Mouse (Mus musculus) kidney, embryonic 15.5 days (tissue): Measurements from ENCODE around the gene Cacna1c. TPM values are rescaled to one million over a fixed set of nuclear protein-coding genes. Genes with fewer than 3 reads are reported as not detected.

Source experiments
- ATAC-seq: fragments of 200-750 bp; cut with Nextera tagmentation; replicated peaks from 2 replicates; pipeline ENCODE4 v1.8.0; 2017; ENCODE audit warnings: moderate TSS enrichment; ENCODE audit not compliant: low FRiP score
- H3K27ac ChIP-seq: fragments of 300-500 bp; sonication (generic); 2 replicates; pipeline ENCODE4 v1.5.1; 2015; ENCODE audit warnings: mild to moderate bottlenecking, inconsistent platforms
- H3K27me3 ChIP-seq: fragments of 300-500 bp; sonication (generic); 2 replicates; pipeline ENCODE4 v1.6.1; 2015; ENCODE audit warnings: inconsistent platforms
- H3K36me3 ChIP-seq: fragments of 300-500 bp; sonication (generic); 2 replicates; pipeline ENCODE4 v1.6.1; 2015; ENCODE audit warnings: inconsistent platforms
- H3K4me1 ChIP-seq: fragments of 300-500 bp; sonication (generic); 2 replicates; pipeline ENCODE4 v1.6.1; 2015; ENCODE audit warnings: inconsistent platforms
- H3K4me2 ChIP-seq: fragments of 300-500 bp; sonication (generic); 2 replicates; pipeline ENCODE4 v1.6.1; 2015; ENCODE audit warnings: moderate library complexity, mild to moderate bottlenecking, inconsistent platforms
- H3K4me3 ChIP-seq: fragments of 300-500 bp; sonication (generic); replicated peaks from 2 replicates; pipeline ENCODE4 v1.5.1; 2015; ENCODE audit warnings: mild to moderate bottlenecking, inconsistent platforms
- H3K9ac ChIP-seq: fragments of 300-500 bp; sonication (generic); 2 replicates; pipeline ENCODE4 v1.6.1; 2015; ENCODE audit warnings: mild to moderate bottlenecking, inconsistent platforms
- H3K9me3 ChIP-seq: fragments of 300-500 bp; sonication (generic); replicated peaks from 2 replicates; pipeline ENCODE4 v1.6.1; 2016; ENCODE audit warnings: inconsistent platforms
- WGBS: fragments of 180-500 bp; shearing (Covaris S2); methylation state at CpG from one replicate; pipeline ENCODE4 v1.1.7; 2015; ENCODE audit warnings: mixed read lengths; 5-methylcytosine and 5-hydroxymethylcytosine counted together
- polyA plus RNA-seq: library from polyadenylated mRNA; unstranded; fragments of >200 nt; fragmentation: Nextera tagmentation; extraction: Ambion mirVana; gene quantifications from 2 replicates; pipeline ENCODE4 v1.2.1, GENCODE M21; 2015

Cacna1c gene
- polyA plus RNA-seq, 1 experiment from 2014 or later, result 2.7 TPM

- Histone ChIP-seq H3K36me3 (no peaks in the 10 kb centered on the region), H3K27ac (no peak overlapping the region), H3K4me2 (no peak overlapping the region), H3K9ac (no peak overlapping the region), H3K27me3 (no peaks in the 10 kb centered on the region), H3K9me3 (no peaks in the 10 kb centered on the region), H3K4me3 (no peak overlapping the region), H3K4me1 (0 out of 2 replicates have a peak, but pooled peaks cover 4% of the 10 kb centered on the region)
- ATAC-seq, result no peak
- 46% methylated on average over 3 of the region's 3 CpGs for WGBS
These were observed 185.3 kb downstream of the Cacna1c start for GRCm38 (mm10) chr6:119010875-119011274.

DNA sequence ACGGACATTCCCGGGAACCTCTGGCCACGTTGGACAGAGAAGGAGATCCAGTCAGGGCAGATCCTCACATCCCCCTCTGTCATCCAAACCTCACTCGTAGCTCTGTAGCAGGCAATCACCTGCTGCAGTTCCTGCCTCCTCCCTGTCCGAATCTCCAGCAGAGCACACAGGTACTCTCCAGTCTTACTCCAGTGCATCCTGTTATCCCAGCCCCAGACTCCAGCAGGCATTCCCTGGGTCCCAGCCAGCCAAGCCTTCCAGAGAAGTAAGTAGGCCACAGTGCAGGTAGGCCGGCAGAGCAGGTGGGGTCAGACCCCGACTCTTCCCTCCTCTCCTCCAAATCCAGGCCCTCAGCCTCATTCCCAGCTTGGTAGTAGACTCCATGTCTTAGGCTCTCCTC is 186.7 kb downstream of the Cacna1c start:
- H3K27me3 ChIP-seq, result no peaks in the 10 kb centered on the region
- ATAC-seq, result no peak
- no peak overlapping the region for H3K9ac ChIP-seq
- 82% methylated on average over 7 of the region's 7 CpGs for WGBS
- H3K36me3 ChIP-seq, result no peaks in the 10 kb centered on the region
- H3K4me2 ChIP-seq, result no peak overlapping the region
- no peaks in the 10 kb centered on the region for H3K9me3 ChIP-seq
- no peaks in the 10 kb centered on the region for H3K4me1 ChIP-seq
- no peak overlapping the region for H3K27ac ChIP-seq
- H3K4me3 ChIP-seq, result no peak overlapping the region

- Histone ChIP-seq H3K27me3 (no peaks in the 10 kb centered on the region), H3K27ac (no peak overlapping the region)
These were observed 187.5 kb downstream of the Cacna1c start for GRCm38 (mm10) chr6:119008638-119009166.

DNA sequence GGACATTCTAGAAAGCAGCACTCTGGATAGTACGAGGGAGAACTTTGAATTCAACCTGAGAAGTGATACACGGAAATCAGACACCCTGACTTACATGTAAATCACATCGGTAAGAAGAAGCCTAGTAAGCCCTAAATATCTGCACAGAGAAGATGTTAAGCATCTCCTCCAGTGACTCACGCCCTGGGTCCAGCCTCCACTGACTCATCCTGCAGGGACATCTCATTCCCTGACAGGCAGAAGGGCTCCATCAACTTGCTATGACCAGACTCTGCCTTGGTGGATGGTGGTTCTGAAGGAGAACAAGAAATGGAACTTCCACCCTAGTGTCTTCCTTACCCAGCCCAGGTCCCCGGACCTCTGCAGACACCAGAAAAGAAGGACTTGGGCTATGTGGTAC is 191.6 kb downstream of the Cacna1c start:
- no peaks in the 10 kb centered on the region for H3K36me3 ChIP-seq
- no peak overlapping the region for H3K9ac ChIP-seq
- H3K4me3 ChIP-seq, result no peak overlapping the region
- no peaks in the 10 kb centered on the region for H3K27me3 ChIP-seq
- peaks cover 5% of the 10 kb centered on the region; the same call in 1 of the 2 replicates for H3K4me1 ChIP-seq
- no peak overlapping the region for H3K27ac ChIP-seq
- no peaks in the 10 kb centered on the region for H3K9me3 ChIP-seq
- H3K4me2 ChIP-seq, result no peak overlapping the region
- ATAC-seq, result no peak
- WGBS, result 82% methylated on average over 5 of the region's 5 CpGs

More at GRCm38 (mm10) chr6:119008638-119009166, 187.5 kb downstream of the Cacna1c start:
- no peak for ATAC-seq
- H3K4me3 ChIP-seq, result no peak overlapping the region
- no peaks in the 10 kb centered on the region for H3K36me3 ChIP-seq
- no peaks in the 10 kb centered on the region for H3K4me1 ChIP-seq
- H3K9me3 ChIP-seq, result no peaks in the 10 kb centered on the region
- no peak overlapping the region for H3K4me2 ChIP-seq
- no peak overlapping the region for H3K9ac ChIP-seq
- WGBS, result 69% methylated on average over 7 of the region's 7 CpGs

DNA sequence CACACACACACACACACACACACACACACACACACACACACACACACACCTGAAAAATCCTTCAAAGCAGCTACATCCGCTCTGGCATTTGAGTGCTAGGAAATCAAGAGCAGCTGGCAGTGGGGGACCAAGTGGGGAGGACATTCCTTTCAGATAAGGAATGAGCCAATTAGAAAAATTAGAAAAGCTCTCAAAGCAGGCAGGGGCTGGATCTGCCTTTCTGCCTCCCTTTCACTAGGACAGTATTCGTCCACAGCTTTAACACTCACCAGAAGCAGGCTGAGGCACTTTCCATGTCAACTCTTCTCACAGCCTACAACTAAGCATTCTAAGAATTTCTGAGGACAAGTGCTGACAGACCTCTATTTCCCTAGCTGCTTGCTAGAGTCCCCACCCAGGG is 194.8 kb downstream of the Cacna1c start:
- no peak overlapping the region for H3K9ac ChIP-seq
- no peak overlapping the region for H3K4me2 ChIP-seq
- H3K27me3 ChIP-seq, result no peaks in the 10 kb centered on the region
- 58% methylated on average over 2 of the region's 2 CpGs for WGBS
- no peak overlapping the region for H3K4me3 ChIP-seq
- H3K4me1 ChIP-seq, result peaks cover 5% of the 10 kb centered on the region; the same call in 1 of the 2 replicates
- H3K9me3 ChIP-seq, result no peaks in the 10 kb centered on the region
- ATAC-seq, result no peak
- H3K36me3 ChIP-seq, result no peaks in the 10 kb centered on the region
- H3K27ac ChIP-seq, result no peak overlapping the region

DNA sequence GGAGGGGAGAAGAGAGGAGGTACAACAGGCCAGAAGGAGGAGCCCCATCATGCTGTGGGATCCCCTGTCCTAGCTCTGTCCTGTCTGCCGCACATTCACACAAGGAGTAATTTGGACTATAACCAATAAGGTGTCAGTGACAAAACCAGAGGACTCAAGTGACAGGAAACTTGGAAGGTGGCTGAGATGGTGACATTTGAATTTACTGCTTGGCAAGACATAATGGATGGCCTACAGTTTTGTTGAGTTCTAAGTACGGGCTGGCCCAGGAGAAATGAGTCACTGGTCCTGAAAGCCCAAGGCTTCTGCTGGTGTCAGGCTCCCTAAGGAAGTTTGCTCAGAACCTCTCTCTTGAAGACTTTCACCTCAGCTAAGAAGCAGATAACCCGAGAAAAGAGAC is 196.0 kb downstream of the Cacna1c start:
- 41% methylated on average over 3 of the region's 3 CpGs for WGBS
- ATAC-seq, result no peak
- no peaks in the 10 kb centered on the region for H3K36me3 ChIP-seq
- H3K9me3 ChIP-seq, result no peaks in the 10 kb centered on the region
- H3K27me3 ChIP-seq, result no peaks in the 10 kb centered on the region
- H3K9ac ChIP-seq, result no peak overlapping the region
- no peak overlapping the region for H3K27ac ChIP-seq
- peaks cover 5% of the 10 kb centered on the region; the same call in 1 of the 2 replicates for H3K4me1 ChIP-seq
- no peak overlapping the region for H3K4me2 ChIP-seq
- no peak overlapping the region for H3K4me3 ChIP-seq

- no peaks in the 10 kb centered on the region for H3K9me3 ChIP-seq
These were observed 196.8 kb downstream of the Cacna1c start for GRCm38 (mm10) chr6:118999329-118999875.

DNA sequence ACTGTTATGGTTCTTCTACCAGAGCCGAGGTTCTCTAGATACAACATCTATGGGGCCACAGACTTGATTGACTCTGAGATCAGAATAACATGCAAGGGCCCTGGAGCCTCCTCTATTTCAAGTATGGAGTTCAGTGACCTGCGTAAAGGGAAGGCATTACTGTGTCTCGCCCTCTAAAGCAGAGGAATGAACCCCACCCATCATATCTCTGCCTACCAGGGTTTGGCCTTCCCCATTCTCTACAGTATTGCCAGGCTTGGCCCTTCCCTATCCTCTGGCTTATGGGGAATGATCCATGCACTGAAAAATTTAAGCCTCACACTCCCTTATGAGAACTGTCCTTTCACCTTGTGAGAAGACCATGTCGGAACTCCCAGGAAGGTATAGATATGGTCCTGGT is 198.8 kb downstream of the Cacna1c start:
- 91% methylated on average over 4 of the region's 4 CpGs for WGBS
- ATAC-seq, result no peak

More at GRCm38 (mm10) chr6:118999329-118999875, 196.8 kb downstream of the Cacna1c start:
- H3K27ac ChIP-seq, result no peak overlapping the region
- no peaks in the 10 kb centered on the region for H3K36me3 ChIP-seq
- H3K4me1 ChIP-seq, result peaks cover 5% of the 10 kb centered on the region; the same call in 1 of the 2 replicates
- 88% methylated on average over 2 of the region's 2 CpGs for WGBS
- no peak for ATAC-seq
- no peak overlapping the region for H3K9ac ChIP-seq
- H3K27me3 ChIP-seq, result no peaks in the 10 kb centered on the region
- no peak overlapping the region for H3K4me2 ChIP-seq
- H3K4me3 ChIP-seq, result no peak overlapping the region

GRCm38 (mm10) chr6:118994272-118995061 is 201.8 kb downstream of the Cacna1c start:
- H3K27me3 ChIP-seq, result no peaks in the 10 kb centered on the region
- no peak overlapping the region for H3K4me3 ChIP-seq
- WGBS, result 83% methylated on average over 9 of the region's 9 CpGs
- H3K4me2 ChIP-seq, result no peak overlapping the region
- H3K4me1 ChIP-seq, result peaks cover 12% of the 10 kb centered on the region
- H3K9me3 ChIP-seq, result no peaks in the 10 kb centered on the region
- no peak overlapping the region for H3K9ac ChIP-seq
- H3K27ac ChIP-seq, result no peak overlapping the region
- no peaks in the 10 kb centered on the region for H3K36me3 ChIP-seq
- ATAC-seq, result no peak

More for the DNA sequence above, 198.8 kb downstream of the Cacna1c start:
- no peaks in the 10 kb centered on the region for H3K27me3 ChIP-seq
- H3K4me2 ChIP-seq, result no peak overlapping the region
- no peaks in the 10 kb centered on the region for H3K9me3 ChIP-seq
- H3K36me3 ChIP-seq, result no peaks in the 10 kb centered on the region
- no peak overlapping the region for H3K27ac ChIP-seq
- no peak overlapping the region for H3K4me3 ChIP-seq
- peaks cover 5% of the 10 kb centered on the region; the same call in 1 of the 2 replicates for H3K4me1 ChIP-seq
- H3K9ac ChIP-seq, result no peak overlapping the region

DNA sequence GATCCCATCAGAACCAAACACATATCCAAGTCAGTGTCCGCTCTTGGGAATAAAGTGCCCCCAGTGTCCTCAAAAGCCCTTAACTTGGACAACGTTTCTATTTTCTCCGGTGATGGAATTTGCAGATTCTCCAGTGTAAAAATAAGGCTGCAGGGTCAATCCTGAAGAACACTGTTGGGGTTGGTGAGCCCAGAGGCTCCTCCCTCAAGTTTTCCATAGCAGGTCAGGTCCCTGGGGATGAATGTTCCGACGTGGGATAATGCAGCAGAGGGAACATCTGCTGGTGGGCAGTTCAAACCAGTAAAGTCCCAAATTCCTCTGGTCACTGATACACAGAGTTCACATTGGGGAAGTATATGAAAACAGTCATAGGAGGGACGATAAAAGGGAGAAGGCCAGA is 203.8 kb downstream of the Cacna1c start:
- no peak overlapping the region for H3K27ac ChIP-seq
- no peak overlapping the region for H3K9ac ChIP-seq
- H3K9me3 ChIP-seq, result no peaks in the 10 kb centered on the region
- no peak for ATAC-seq
- H3K4me3 ChIP-seq, result no peak overlapping the region
- H3K27me3 ChIP-seq, result no peaks in the 10 kb centered on the region
- 72% methylated on average over 6 of the region's 6 CpGs for WGBS
- H3K4me1 ChIP-seq, result peaks cover 12% of the 10 kb centered on the region
- H3K4me2 ChIP-seq, result no peak overlapping the region
- no peaks in the 10 kb centered on the region for H3K36me3 ChIP-seq

DNA sequence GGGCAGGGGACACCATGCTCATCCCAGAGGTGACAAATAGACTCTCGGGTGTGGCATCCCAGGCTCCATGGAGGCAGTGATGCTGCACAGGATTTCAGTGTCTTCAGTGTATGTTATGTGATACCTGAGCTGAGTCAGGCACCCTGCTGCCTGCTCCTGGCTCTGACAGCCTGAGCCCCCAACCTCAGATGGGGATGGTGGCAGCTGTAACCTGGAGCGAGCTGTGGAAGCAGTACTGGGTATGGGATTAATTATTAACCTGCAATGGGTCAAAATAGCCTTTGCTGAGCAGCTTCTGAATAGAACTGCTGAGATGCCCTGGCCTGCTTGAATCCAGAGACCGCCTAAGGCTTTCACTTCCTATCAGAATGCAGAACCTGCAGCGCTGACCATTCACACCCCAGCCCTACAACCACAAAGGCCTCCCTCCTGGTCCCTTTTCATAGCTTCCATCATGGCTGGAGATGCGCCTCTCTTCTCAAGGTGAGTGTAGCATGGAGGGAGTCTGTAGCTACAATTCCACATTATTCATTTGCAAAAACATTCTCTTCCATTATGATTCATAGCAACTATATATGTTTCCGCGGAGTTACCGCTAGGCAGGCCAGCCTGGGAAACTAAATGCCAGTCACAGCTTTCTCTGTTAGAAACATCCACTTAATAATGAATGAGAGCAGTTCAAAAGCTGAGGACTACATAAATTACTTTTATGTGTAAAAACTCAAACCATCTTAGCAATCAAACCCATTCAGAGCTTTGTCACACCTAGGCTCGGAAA is 206.0 kb downstream of the Cacna1c start:
- no peak overlapping the region for H3K27ac ChIP-seq
- no peak overlapping the region for H3K9ac ChIP-seq
- ATAC-seq, result peak; percentile 71; the same call in 1 of the 2 replicates
- no peak overlapping the region for H3K4me2 ChIP-seq
- H3K36me3 ChIP-seq, result no peaks in the 10 kb centered on the region
- no peaks in the 10 kb centered on the region for H3K9me3 ChIP-seq
- H3K27me3 ChIP-seq, result no peaks in the 10 kb centered on the region
- WGBS, result 65% methylated on average over 9 of the region's 9 CpGs
- H3K4me3 ChIP-seq, result no peak overlapping the region
- H3K4me1 ChIP-seq, result peaks cover 12% of the 10 kb centered on the region
